Mouse (Mus musculus): ENCODE measurements around the gene Abhd12.

GRCm38 (mm10) chr2:150828654-150829053 lies 75.9 kb downstream of the Abhd12 start:
- TF ChIP-seq GATA1 (IDR thresholded peaks at IDR 0.05; ENCODE audit: low read length) = no peak
- TF ChIP-seq TAL1 (IDR thresholded peaks at IDR 0.05; ENCODE audit: low read length) = no peak
